Mouse (Mus musculus): ENCODE results near the gene Nrip2. TPM values are rescaled to one million over a fixed set of nuclear protein-coding genes. Genes with fewer than 3 reads are reported as not detected.

Nrip2 gene
- 4.1 and 4.7 TPM in 2 replicates for polyA plus RNA-seq (2015; fragmentation: Nextera tagmentation; extraction: Ambion mirVana)

GRCm38 (mm10) chr6:128398996-128399395 is at the start of gene Nrip2:
Nrip2 (plus strand) TSS chr6:128399296.
- Histone ChIP-seq H3K4me3 (ENCODE audit: low read depth, low read length) (peak within 1 kb of the TSS; percentile 26; the same call in 1 of the 2 replicates), H3K27ac (ENCODE audit: low read length) (peak within 1 kb of the TSS; percentile 66)
- 60% methylated on average over 3 of the region's 3 CpGs for WGBS (ENCODE audit: insufficient replicate concordance)

GRCm38 (mm10) chr6:128349711-128350110 is 49.4 kb upstream of the Nrip2 start:
- Histone ChIP-seq H3K4me1 (ENCODE audit: control insufficient read depth, low read depth, low read length) (no peaks in the 10 kb centered on the region), H3K4me3 (ENCODE audit: low read depth, low read length) (no peak overlapping the region), H3K36me3 (ENCODE audit: control insufficient read depth, insufficient read depth) (no peaks in the 10 kb centered on the region), H3K27ac (ENCODE audit: low read length) (no peak overlapping the region), H3K27me3 (ENCODE audit: control insufficient read depth, insufficient read depth, low read depth, low read length) (peaks cover 8% of the 10 kb centered on the region), H3K9ac (ENCODE audit: low read depth, low read length) (no peak overlapping the region), H3K9me3 (replicated peaks; ENCODE audit: control insufficient read depth, low read length) (no peaks in the 10 kb centered on the region), H3K4me2 (ENCODE audit: low read depth, low read length) (no peak overlapping the region)
- WGBS (ENCODE audit: insufficient replicate concordance): 45% methylated on average over 7 of the region's 7 CpGs
- no peak for ATAC-seq (ENCODE audit: low read depth)

More at GRCm38 (mm10) chr6:128398996-128399395, at the start of gene Nrip2:
- Histone ChIP-seq H3K4me1 (ENCODE audit: control insufficient read depth, low read depth, low read length) (no peaks in the 10 kb centered on the region), H3K4me2 (ENCODE audit: low read depth, low read length) (peak within 1 kb of the TSS; percentile 30), H3K9me3 (replicated peaks; ENCODE audit: control insufficient read depth, low read length) (no peaks in the 10 kb centered on the region), H3K27me3 (ENCODE audit: control insufficient read depth, insufficient read depth, low read depth, low read length) (no peaks in the 10 kb centered on the region), H3K9ac (ENCODE audit: low read depth, low read length) (no peak within 1 kb of the TSS; the same call in 1 of the 2 replicates), H3K36me3 (ENCODE audit: control insufficient read depth, insufficient read depth) (no peaks in the 10 kb centered on the region)
- ATAC-seq (ENCODE audit: low read depth): no peak

- Histone ChIP-seq H3K4me3 (ENCODE audit: low read depth, low read length) (no peak overlapping the region), H3K9me3 (replicated peaks; ENCODE audit: control insufficient read depth, low read length) (no peaks in the 10 kb centered on the region), H3K4me2 (ENCODE audit: low read depth, low read length) (no peak overlapping the region), H3K27ac (ENCODE audit: low read length) (no peak overlapping the region), H3K27me3 (ENCODE audit: control insufficient read depth, insufficient read depth, low read depth, low read length) (peaks cover 17% of the 10 kb centered on the region), H3K9ac (ENCODE audit: low read depth, low read length) (no peak overlapping the region), H3K4me1 (ENCODE audit: control insufficient read depth, low read depth, low read length) (peaks cover 10% of the 10 kb centered on the region), H3K36me3 (ENCODE audit: control insufficient read depth, insufficient read depth) (peaks cover 20% of the 10 kb centered on the region)
- 39% methylated on average over 3 of the region's 3 CpGs for WGBS (ENCODE audit: insufficient replicate concordance)
- ATAC-seq (ENCODE audit: low read depth): no peak
Measured at GRCm38 (mm10) chr6:128354140-128354539, 45.0 kb upstream of the Nrip2 start.

GRCm38 (mm10) chr6:128355201-128355681 is 43.9 kb upstream of the Nrip2 start:
- Histone ChIP-seq H3K4me1 (ENCODE audit: control insufficient read depth, low read depth, low read length) (peaks cover 17% of the 10 kb centered on the region), H3K4me2 (ENCODE audit: low read depth, low read length) (peak overlapping the region; percentile 88), H3K9me3 (replicated peaks; ENCODE audit: control insufficient read depth, low read length) (no peaks in the 10 kb centered on the region), H3K9ac (ENCODE audit: low read depth, low read length) (peak overlapping the region; percentile 60), H3K36me3 (ENCODE audit: control insufficient read depth, insufficient read depth) (peaks cover 22% of the 10 kb centered on the region), H3K27me3 (ENCODE audit: control insufficient read depth, insufficient read depth, low read depth, low read length) (peaks cover 17% of the 10 kb centered on the region), H3K4me3 (ENCODE audit: low read depth, low read length) (peak overlapping the region; percentile 71), H3K27ac (ENCODE audit: low read length) (no peak overlapping the region)
- 1% methylated on average over 28 of the region's 28 CpGs for WGBS (ENCODE audit: insufficient replicate concordance)
- ATAC-seq (ENCODE audit: low read depth): no peak; the same call in 1 of the 2 replicates

GRCm38 (mm10) chr6:128355726-128356416 is 43.2 kb upstream of the Nrip2 start, which contains the start of gene Tulp3:
Tulp3 (minus strand) TSS chr6:128355851.
- Histone ChIP-seq H3K27ac (ENCODE audit: low read length) (no peak within 1 kb of the TSS), H3K27me3 (ENCODE audit: control insufficient read depth, insufficient read depth, low read depth, low read length) (peaks cover 17% of the 10 kb centered on the region), H3K4me3 (ENCODE audit: low read depth, low read length) (peak within 1 kb of the TSS; percentile 71), H3K9ac (ENCODE audit: low read depth, low read length) (peak within 1 kb of the TSS; percentile 60), H3K36me3 (ENCODE audit: control insufficient read depth, insufficient read depth) (peaks cover 22% of the 10 kb centered on the region), H3K4me2 (ENCODE audit: low read depth, low read length) (peak within 1 kb of the TSS; percentile 88), H3K9me3 (replicated peaks; ENCODE audit: control insufficient read depth, low read length) (no peaks in the 10 kb centered on the region), H3K4me1 (ENCODE audit: control insufficient read depth, low read depth, low read length) (peaks cover 22% of the 10 kb centered on the region)
- WGBS (ENCODE audit: insufficient replicate concordance): 1% methylated on average over 34 of the region's 42 CpGs
- ATAC-seq (ENCODE audit: low read depth): peak; percentile 100

- no peak overlapping the region for H3K4me3 ChIP-seq (ENCODE audit: low read depth, low read length)
- H3K9ac ChIP-seq (ENCODE audit: low read depth, low read length): no peak overlapping the region
- H3K4me2 ChIP-seq (ENCODE audit: low read depth, low read length): no peak overlapping the region
- H3K9me3 ChIP-seq (replicated peaks; ENCODE audit: control insufficient read depth, low read length): no peaks in the 10 kb centered on the region
- H3K27me3 ChIP-seq (ENCODE audit: control insufficient read depth, insufficient read depth, low read depth, low read length): peaks cover 15% of the 10 kb centered on the region
- H3K36me3 ChIP-seq (ENCODE audit: control insufficient read depth, insufficient read depth): peaks cover 22% of the 10 kb centered on the region
- peaks cover 37% of the 10 kb centered on the region for H3K4me1 ChIP-seq (ENCODE audit: control insufficient read depth, low read depth, low read length)
- WGBS (ENCODE audit: insufficient replicate concordance): 37% methylated on average over 2 of the region's 2 CpGs
- no peak for ATAC-seq (ENCODE audit: low read depth)
- no peak overlapping the region for H3K27ac ChIP-seq (ENCODE audit: low read length)
Measured at GRCm38 (mm10) chr6:128358999-128359398, 40.1 kb upstream of the Nrip2 start.

GRCm38 (mm10) chr6:128361901-128362300 is 37.2 kb upstream of the Nrip2 start:
- no peaks in the 10 kb centered on the region for H3K27me3 ChIP-seq (ENCODE audit: control insufficient read depth, insufficient read depth, low read depth, low read length)
- H3K9ac ChIP-seq (ENCODE audit: low read depth, low read length): peak overlapping the region; percentile 97
- peak overlapping the region; percentile 94 for H3K27ac ChIP-seq (ENCODE audit: low read length)
- ATAC-seq (ENCODE audit: low read depth): no peak
- H3K4me3 ChIP-seq (ENCODE audit: low read depth, low read length): peak overlapping the region; percentile 99
- peaks cover 32% of the 10 kb centered on the region for H3K36me3 ChIP-seq (ENCODE audit: control insufficient read depth, insufficient read depth)
- peaks cover 38% of the 10 kb centered on the region for H3K4me1 ChIP-seq (ENCODE audit: control insufficient read depth, low read depth, low read length)
- no peaks in the 10 kb centered on the region for H3K9me3 ChIP-seq (replicated peaks; ENCODE audit: control insufficient read depth, low read length)
- H3K4me2 ChIP-seq (ENCODE audit: low read depth, low read length): peak overlapping the region; percentile 76
- WGBS (ENCODE audit: insufficient replicate concordance): 10% methylated on average over 9 of the region's 9 CpGs

GRCm38 (mm10) chr6:128362381-128363006 is 36.6 kb upstream of the Nrip2 start, which contains the start of the genes Rhno1 and Foxm1:
Rhno1 (minus strand) TSS chr6:128362911.
Foxm1 (plus strand) TSS chr6:128362967.
- Histone ChIP-seq H3K27me3 (ENCODE audit: control insufficient read depth, insufficient read depth, low read depth, low read length) (no peaks in the 10 kb centered on the region), H3K4me2 (ENCODE audit: low read depth, low read length) (peak within 1 kb of the TSS; percentile 76), H3K9ac (ENCODE audit: low read depth, low read length) (peak within 1 kb of the TSS; percentile 97), H3K36me3 (ENCODE audit: control insufficient read depth, insufficient read depth) (peaks cover 31% of the 10 kb centered on the region), H3K4me1 (ENCODE audit: control insufficient read depth, low read depth, low read length) (peaks cover 38% of the 10 kb centered on the region), H3K27ac (ENCODE audit: low read length) (peak within 1 kb of the TSS; percentile 94), H3K9me3 (replicated peaks; ENCODE audit: control insufficient read depth, low read length) (no peaks in the 10 kb centered on the region), H3K4me3 (ENCODE audit: low read depth, low read length) (peak within 1 kb of the TSS; percentile 99)
- peak; percentile 91 for ATAC-seq (ENCODE audit: low read depth)
- WGBS (ENCODE audit: insufficient replicate concordance): under 1% methylated on average over 68 of the region's 76 CpGs

Data from liver, embryonic 16.5 days (tissue).